Mouse (Mus musculus): ENCODE measurements at regions not wholly inside any gene's neighbourhood (a gene's known extent, or its start where the extent isn't known, plus 50 kb on each side); places are given as distances from the start of the nearest gene placed in this dataset.

- ATAC-seq (ENCODE audit: extremely low read depth, insufficient number of reproducible peaks, low FRiP score, low TSS enrichment) = no peak
- Histone ChIP-seq H3K36me3 (no peaks in the 10 kb centered on the region), H3K27ac (replicated peaks) (no peak overlapping the region), H3K9me3 (peaks cover 5% of the 10 kb centered on the region; the same call in 1 of the 2 replicates), H3K27me3 (replicated peaks) (no peaks in the 10 kb centered on the region), H3K4me3 (no peak overlapping the region), H3K9ac (no peak overlapping the region), H3K4me1 (no peaks in the 10 kb centered on the region), H3K4me2 (no peak overlapping the region)
- 70% methylated on average over 2 of the region's 2 CpGs for WGBS
Measured at GRCm38 (mm10) chr5:46083293-46083692, 225.9 kb upstream of the Lcorl start.

GRCm38 (mm10) chr5:46073744-46074143 is 216.3 kb upstream of the Lcorl start:
- Histone ChIP-seq H3K4me3 (no peak overlapping the region), H3K4me1 (no peaks in the 10 kb centered on the region), H3K36me3 (no peaks in the 10 kb centered on the region), H3K27ac (replicated peaks) (no peak overlapping the region), H3K27me3 (replicated peaks) (no peaks in the 10 kb centered on the region), H3K9ac (no peak overlapping the region), H3K4me2 (no peak overlapping the region), H3K9me3 (no peaks in the 10 kb centered on the region)
- no peak for ATAC-seq (ENCODE audit: extremely low read depth, insufficient number of reproducible peaks, low FRiP score, low TSS enrichment)
- 79% methylated on average over 1 of the region's 1 CpGs for WGBS

DNA sequence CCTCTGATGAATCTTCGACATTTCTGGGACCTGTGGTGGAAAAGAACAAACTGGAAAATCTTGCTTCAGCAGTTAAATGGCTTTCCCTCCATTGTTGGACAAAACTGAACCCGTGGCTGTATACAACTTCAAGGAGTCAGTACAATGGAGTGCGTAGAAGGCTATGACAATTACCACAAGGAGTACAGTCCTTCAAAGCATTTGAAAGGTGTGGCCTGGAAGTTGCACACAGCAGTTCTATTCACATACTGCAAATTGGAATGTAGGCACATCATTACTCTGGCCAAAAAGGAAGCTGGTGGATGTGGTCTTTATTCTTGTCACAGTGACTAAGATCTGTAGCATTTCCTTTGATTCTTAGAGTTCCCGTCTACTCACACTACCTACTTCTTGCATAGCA is 215.7 kb upstream of the Lcorl start:
- 63% methylated on average over 4 of the region's 4 CpGs for WGBS
- Histone ChIP-seq H3K27ac (replicated peaks) (peak overlapping the region; percentile 50; the same call in 1 of the 2 replicates), H3K9ac (no peak overlapping the region), H3K4me3 (no peak overlapping the region), H3K36me3 (no peaks in the 10 kb centered on the region), H3K4me1 (no peaks in the 10 kb centered on the region), H3K27me3 (replicated peaks) (no peaks in the 10 kb centered on the region), H3K9me3 (no peaks in the 10 kb centered on the region), H3K4me2 (no peak overlapping the region)
- no peak for ATAC-seq (ENCODE audit: extremely low read depth, insufficient number of reproducible peaks, low FRiP score, low TSS enrichment)

GRCm38 (mm10) chr5:46059910-46060309 is 202.5 kb upstream of the Lcorl start:
- H3K4me3 ChIP-seq = no peak overlapping the region
- no peak overlapping the region for H3K27ac ChIP-seq (replicated peaks)
- 70% methylated on average over 3 of the region's 3 CpGs for WGBS
- no peak overlapping the region for H3K9ac ChIP-seq
- H3K27me3 ChIP-seq (replicated peaks) = no peaks in the 10 kb centered on the region
- no peaks in the 10 kb centered on the region for H3K4me1 ChIP-seq
- no peak for ATAC-seq (ENCODE audit: extremely low read depth, insufficient number of reproducible peaks, low FRiP score, low TSS enrichment)
- H3K36me3 ChIP-seq = no peaks in the 10 kb centered on the region
- H3K9me3 ChIP-seq = no peaks in the 10 kb centered on the region
- H3K4me2 ChIP-seq = no peak overlapping the region

DNA sequence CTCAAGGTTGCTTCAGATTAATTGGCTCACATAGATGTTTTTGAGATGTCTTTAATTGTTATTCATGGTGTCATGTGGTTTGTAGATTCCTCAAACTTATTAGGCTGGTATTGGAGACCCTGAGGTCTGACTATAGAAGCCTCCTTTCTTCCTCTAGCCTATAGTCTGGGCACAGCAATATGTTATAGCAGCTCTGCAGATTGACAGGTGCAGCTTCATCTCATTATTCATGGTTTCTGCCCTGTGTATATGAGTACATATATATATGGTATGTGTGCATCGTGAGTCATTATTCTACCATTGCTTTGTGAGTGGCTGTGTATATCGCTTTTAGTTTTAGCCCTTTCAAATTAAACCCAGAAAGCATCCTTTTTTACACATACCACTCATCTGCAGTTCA is 197.4 kb upstream of the Lcorl start:
- no peaks in the 10 kb centered on the region for H3K36me3 ChIP-seq
- no peaks in the 10 kb centered on the region for H3K27me3 ChIP-seq (replicated peaks)
- no peak overlapping the region for H3K4me2 ChIP-seq
- WGBS = 83% methylated on average over 2 of the region's 2 CpGs
- no peak overlapping the region for H3K4me3 ChIP-seq
- no peaks in the 10 kb centered on the region for H3K9me3 ChIP-seq
- no peaks in the 10 kb centered on the region for H3K4me1 ChIP-seq
- no peak overlapping the region for H3K27ac ChIP-seq (replicated peaks)
- H3K9ac ChIP-seq = no peak overlapping the region
- ATAC-seq (ENCODE audit: extremely low read depth, insufficient number of reproducible peaks, low FRiP score, low TSS enrichment) = no peak

GRCm38 (mm10) chr5:46042684-46043348 is 185.4 kb upstream of the Lcorl start:
- Histone ChIP-seq H3K4me3 (no peak overlapping the region), H3K27me3 (replicated peaks) (no peaks in the 10 kb centered on the region), H3K4me2 (no peak overlapping the region), H3K9me3 (no peaks in the 10 kb centered on the region), H3K4me1 (no peaks in the 10 kb centered on the region), H3K36me3 (no peaks in the 10 kb centered on the region), H3K27ac (replicated peaks) (no peak overlapping the region), H3K9ac (no peak overlapping the region)
- 79% methylated on average over 6 of the region's 6 CpGs for WGBS
- ATAC-seq (ENCODE audit: extremely low read depth, insufficient number of reproducible peaks, low FRiP score, low TSS enrichment) = no peak

GRCm38 (mm10) chr5:46033008-46033676 is 175.7 kb upstream of the Lcorl start:
- ATAC-seq (ENCODE audit: extremely low read depth, insufficient number of reproducible peaks, low FRiP score, low TSS enrichment) = no peak
- 15% methylated on average over 8 of the region's 8 CpGs for WGBS
- Histone ChIP-seq H3K36me3 (no peaks in the 10 kb centered on the region), H3K27me3 (replicated peaks) (no peaks in the 10 kb centered on the region), H3K9ac (no peak overlapping the region), H3K9me3 (no peaks in the 10 kb centered on the region), H3K4me2 (peak overlapping the region; percentile 58), H3K4me3 (peak overlapping the region; percentile 20; the same call in 1 of the 2 replicates), H3K4me1 (peaks cover 11% of the 10 kb centered on the region), H3K27ac (replicated peaks) (no peak overlapping the region)

- Histone ChIP-seq H3K36me3 (no peaks in the 10 kb centered on the region), H3K9ac (no peak overlapping the region), H3K27ac (replicated peaks) (no peak overlapping the region), H3K4me3 (no peak overlapping the region), H3K9me3 (no peaks in the 10 kb centered on the region), H3K4me1 (peaks cover 11% of the 10 kb centered on the region), H3K4me2 (no peak overlapping the region), H3K27me3 (replicated peaks) (no peaks in the 10 kb centered on the region)
- no peak for ATAC-seq (ENCODE audit: extremely low read depth, insufficient number of reproducible peaks, low FRiP score, low TSS enrichment)
- WGBS = 65% methylated on average over 2 of the region's 2 CpGs
Measured at GRCm38 (mm10) chr5:46032206-46032605, 174.8 kb upstream of the Lcorl start.

DNA sequence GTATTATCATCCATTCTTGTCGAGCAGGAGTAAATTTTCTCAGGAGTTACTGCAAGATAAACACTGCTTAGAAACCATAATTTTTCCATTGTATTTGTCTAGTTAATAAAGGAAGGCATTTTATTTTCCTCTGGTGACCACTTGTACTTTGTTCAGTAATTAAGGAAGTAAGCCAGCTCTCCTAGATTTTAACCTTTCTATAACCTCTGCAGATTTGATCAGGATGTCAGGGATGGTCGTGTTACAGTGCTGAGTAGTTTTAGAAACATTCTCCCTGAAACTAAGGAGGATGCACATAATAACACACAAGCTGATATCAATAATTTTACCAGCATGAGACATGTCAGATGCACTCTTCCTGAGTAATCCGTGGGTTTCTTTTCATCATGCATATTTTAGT is 166.7 kb upstream of the Lcorl start:
- Histone ChIP-seq H3K27ac (replicated peaks) (no peak overlapping the region), H3K4me3 (no peak overlapping the region), H3K4me2 (no peak overlapping the region), H3K9ac (no peak overlapping the region), H3K4me1 (peaks cover 3% of the 10 kb centered on the region; the same call in 1 of the 2 replicates), H3K36me3 (no peaks in the 10 kb centered on the region), H3K27me3 (replicated peaks) (no peaks in the 10 kb centered on the region), H3K9me3 (no peaks in the 10 kb centered on the region)
- 35% methylated on average over 3 of the region's 3 CpGs for WGBS
- ATAC-seq (ENCODE audit: extremely low read depth, insufficient number of reproducible peaks, low FRiP score, low TSS enrichment) = no peak

DNA sequence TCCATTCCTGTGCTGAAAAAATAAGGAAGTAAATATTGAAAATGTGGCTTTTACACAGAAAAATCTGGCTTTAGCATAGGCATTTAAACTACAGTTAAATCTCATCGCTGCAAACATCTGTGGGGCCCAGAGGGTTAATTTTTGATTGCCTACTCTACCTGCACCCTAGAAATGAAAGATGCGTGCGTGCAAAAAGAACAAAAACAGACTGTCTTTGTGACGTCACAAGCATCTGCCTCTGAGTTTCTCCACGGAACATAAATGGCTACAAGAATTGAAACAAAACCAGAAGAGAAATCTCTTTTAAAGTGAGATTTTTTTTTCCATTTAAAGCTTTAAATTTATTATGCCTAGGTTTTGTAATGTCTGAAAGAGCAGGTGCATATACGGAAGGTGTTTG is 166.0 kb upstream of the Lcorl start:
- Histone ChIP-seq H3K4me1 (peaks cover 2% of the 10 kb centered on the region; the same call in 1 of the 2 replicates), H3K4me2 (no peak overlapping the region), H3K9me3 (no peaks in the 10 kb centered on the region), H3K4me3 (no peak overlapping the region), H3K27me3 (replicated peaks) (no peaks in the 10 kb centered on the region), H3K9ac (no peak overlapping the region), H3K36me3 (no peaks in the 10 kb centered on the region), H3K27ac (replicated peaks) (no peak overlapping the region)
- WGBS = 74% methylated on average over 6 of the region's 6 CpGs
- no peak for ATAC-seq (ENCODE audit: extremely low read depth, insufficient number of reproducible peaks, low FRiP score, low TSS enrichment)

DNA sequence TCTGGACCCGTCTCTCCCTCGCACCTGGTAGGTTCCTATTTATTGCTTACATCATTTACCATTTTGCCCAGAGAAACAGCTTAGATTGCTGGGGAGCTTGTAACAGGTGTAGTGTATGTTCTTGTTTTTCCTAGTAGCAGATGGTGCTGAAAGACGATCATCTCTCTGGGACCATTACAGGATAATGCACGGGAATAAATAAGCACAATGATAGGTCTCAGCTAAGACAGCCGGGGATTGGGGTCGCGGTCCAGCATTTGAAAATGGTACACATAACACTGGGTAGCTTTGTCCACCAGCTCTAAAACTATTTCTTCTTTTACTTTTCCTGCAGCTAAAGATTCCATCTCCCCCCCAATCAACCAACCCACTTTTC is 164.6 kb upstream of the Lcorl start:
- no peak overlapping the region for H3K27ac ChIP-seq (replicated peaks)
- H3K4me1 ChIP-seq = no peaks in the 10 kb centered on the region
- H3K27me3 ChIP-seq (replicated peaks) = no peaks in the 10 kb centered on the region
- H3K4me3 ChIP-seq = no peak overlapping the region
- ATAC-seq (ENCODE audit: extremely low read depth, insufficient number of reproducible peaks, low FRiP score, low TSS enrichment) = no peak
- H3K9ac ChIP-seq = no peak overlapping the region
- H3K36me3 ChIP-seq = no peaks in the 10 kb centered on the region
- WGBS = 80% methylated on average over 7 of the region's 7 CpGs
- H3K4me2 ChIP-seq = no peak overlapping the region
- no peaks in the 10 kb centered on the region for H3K9me3 ChIP-seq

All from heart, embryonic 13.5 days (tissue).